Mouse (Mus musculus): Measurements from ENCODE around the gene Mpv17.

Mpv17 gene

GRCm38 (mm10) chr5:31183678-31184077 lies 29.6 kb upstream of the Mpv17 start:
- no peak for DNase-seq (ENCODE audit: low spot score in 2 of 2)

- no peak for DNase-seq (ENCODE audit: low spot score in 2 of 2)
Observed at GRCm38 (mm10) chr5:31181183-31181770, 27.2 kb upstream of the Mpv17 start.

GRCm38 (mm10) chr5:31179766-31180630 lies 25.9 kb upstream of the Mpv17 start, which contains the start of the genes Gm29609 and Gtf3c2:
TSS of gene Gm29609 (minus strand) at chr5:31179911.
TSS of gene Gtf3c2 (minus strand) at chr5:31180144.
- DNase-seq (ENCODE audit: low spot score in 2 of 2): peak; percentile 94 to 96

- no peak for DNase-seq (ENCODE audit: low spot score in 2 of 2)
Observed at GRCm38 (mm10) chr5:31179301-31179765, 25.3 kb upstream of the Mpv17 start.

- no peak for DNase-seq (ENCODE audit: low spot score in 2 of 2)
Observed at GRCm38 (mm10) chr5:31168630-31169029, 14.6 kb upstream of the Mpv17 start.

GRCm38 (mm10) chr5:31164878-31165277 lies 10.8 kb upstream of the Mpv17 start:
- DNase-seq (ENCODE audit: low spot score in 2 of 2): no peak

- no peak for DNase-seq (ENCODE audit: low spot score in 2 of 2)
Observed at GRCm38 (mm10) chr5:31162462-31162861, 8.4 kb upstream of the Mpv17 start.

GRCm38 (mm10) chr5:31153516-31154151 lies 417 bp downstream of the Mpv17 start:
- DNase-seq (ENCODE audit: low spot score in 2 of 2): no peak

- no peak for DNase-seq (ENCODE audit: low spot score in 2 of 2)
Observed at GRCm38 (mm10) chr5:31151746-31152145, 2.3 kb downstream of the Mpv17 start.

GRCm38 (mm10) chr5:31149781-31150180 lies 4.3 kb downstream of the Mpv17 start:
- DNase-seq (ENCODE audit: low spot score in 2 of 2): no peak

GRCm38 (mm10) chr5:31138968-31139425 lies 15.1 kb downstream of the Mpv17 start:
- no peak for DNase-seq (ENCODE audit: low spot score in 2 of 2)

GRCm38 (mm10) chr5:31138241-31138967 lies 15.6 kb downstream of the Mpv17 start, which contains the start of gene Ucn:
TSS of gene Ucn (minus strand) at chr5:31138829.
- no peak for DNase-seq (ENCODE audit: low spot score in 2 of 2)

- DNase-seq (ENCODE audit: low spot score in 2 of 2): no peak
Observed at GRCm38 (mm10) chr5:31137658-31138057, 16.4 kb downstream of the Mpv17 start.

- no peak for DNase-seq (ENCODE audit: low spot score in 2 of 2)
Observed at GRCm38 (mm10) chr5:31136730-31137424, 17.2 kb downstream of the Mpv17 start.

GRCm38 (mm10) chr5:31126050-31126449 lies 28.0 kb downstream of the Mpv17 start:
- no peak for DNase-seq (ENCODE audit: low spot score in 2 of 2)

- no peak for DNase-seq (ENCODE audit: low spot score in 2 of 2)
Observed at GRCm38 (mm10) chr5:31123481-31123880, 30.6 kb downstream of the Mpv17 start.

- no peak for DNase-seq (ENCODE audit: low spot score in 2 of 2)
Observed at GRCm38 (mm10) chr5:31121111-31121510, 32.9 kb downstream of the Mpv17 start.

GRCm38 (mm10) chr5:31116912-31117311 lies 37.1 kb downstream of the Mpv17 start:
- DNase-seq (ENCODE audit: low spot score in 2 of 2): no peak

GRCm38 (mm10) chr5:31116354-31116753 lies 37.7 kb downstream of the Mpv17 start, which contains the start of gene Trim54:
TSS of gene Trim54 (plus strand) at chr5:31116712.
- DNase-seq (ENCODE audit: low spot score in 2 of 2): no peak

- DNase-seq (ENCODE audit: low spot score in 2 of 2): no peak
Observed at GRCm38 (mm10) chr5:31110781-31111180, 43.3 kb downstream of the Mpv17 start.

- DNase-seq (ENCODE audit: low spot score in 2 of 2): no peak
Observed at GRCm38 (mm10) chr5:31108000-31108490, 46.0 kb downstream of the Mpv17 start, which contains the start of gene Slc30a3. TSS of gene Slc30a3 (minus strand) at chr5:31108237.
